Mouse (Mus musculus) MEL (cell line): ENCODE data around the gene Cntn5.

Source experiments
- CTCF ChIP-seq, 3 experiments: IDR thresholded peaks in 2 of 3; conservative IDR thresholded peaks in 1 of 3; 2 replicates each; pipeline ENCODE4 v1.5.1; 2011 to 2012; ENCODE audit warnings: low read length in 3 of 3, low read depth in 2 of 3, mild to moderate bottlenecking in 2 of 3, improper control_type of control experiment in 1 of 3, inconsistent platforms in 1 of 3, mixed read lengths in 1 of 3, moderate library complexity in 1 of 3; ENCODE audit not compliant: control insufficient read depth in 1 of 3, insufficient read depth in 1 of 3, poor library complexity in 1 of 3, severe bottlenecking in 1 of 3
- GABPA ChIP-seq: IDR thresholded peaks from 2 replicates; pipeline ENCODE4 v1.6.1; 2012; ENCODE audit warnings: low read depth, mild to moderate bottlenecking, inconsistent platforms, low read length, improper control_type of control experiment, moderate library complexity
- GATA1 ChIP-seq: IDR thresholded peaks from 2 replicates; pipeline ENCODE4 v1.6.1; 2011; ENCODE audit warnings: low read depth, low read length, improper control_type of control experiment
- HCFC1 ChIP-seq: IDR thresholded peaks from 2 replicates; pipeline ENCODE4 v1.6.1; 2012; ENCODE audit warnings: low read depth, mild to moderate bottlenecking, inconsistent platforms, low read length, improper control_type of control experiment, moderate library complexity
- JUND ChIP-seq: IDR thresholded peaks from 2 replicates; pipeline ENCODE4 v1.6.1; 2011; ENCODE audit warnings: low read depth, mild to moderate bottlenecking, improper control_type of control experiment, low read length
- KAT2A ChIP-seq: conservative IDR thresholded peaks from 2 replicates; pipeline ENCODE4 v1.6.1; 2012; ENCODE audit warnings: low read depth, low read length, improper control_type of control experiment, inconsistent platforms
- MYC ChIP-seq: IDR thresholded peaks from 2 replicates; pipeline ENCODE4 v1.6.1; 2011; ENCODE audit warnings: low read depth, mild to moderate bottlenecking, low read length, improper control_type of control experiment, moderate library complexity
- POLR2A ChIP-seq, 2 experiments: IDR thresholded peaks; 2 replicates each; pipeline ENCODE4 v1.6.1; 2011 to 2012; ENCODE audit warnings: low read length in 2 of 2, mild to moderate bottlenecking in 2 of 2, control low read depth in 1 of 2, improper control_type of control experiment in 1 of 2, low read depth in 1 of 2, moderate library complexity in 1 of 2; ENCODE audit not compliant: control insufficient read depth in 1 of 2, insufficient read depth in 1 of 2, poor library complexity in 1 of 2
- RAD21 ChIP-seq: IDR thresholded peaks from 2 replicates; pipeline ENCODE4 v1.6.1; 2011; ENCODE audit warnings: mild to moderate bottlenecking, low read depth, low read length, improper control_type of control experiment
- RCOR1 ChIP-seq: IDR thresholded peaks from 2 replicates; pipeline ENCODE4 v1.6.1; 2012; ENCODE audit warnings: low read depth, mild to moderate bottlenecking, inconsistent platforms, low read length, improper control_type of control experiment
- TCF12 ChIP-seq: IDR thresholded peaks from 2 replicates; pipeline ENCODE4 v1.6.1; 2014; ENCODE audit warnings: low read depth, mild to moderate bottlenecking, inconsistent platforms, low read length, improper control_type of control experiment, moderate library complexity
- UBTF ChIP-seq: IDR thresholded peaks from 2 replicates; pipeline ENCODE4 v1.6.1; 2012; ENCODE audit warnings: low read depth, mild to moderate bottlenecking, inconsistent platforms, low read length, improper control_type of control experiment, moderate library complexity, borderline replicate concordance; ENCODE audit not compliant: insufficient read depth
- USF2 ChIP-seq, 2 experiments: IDR thresholded peaks; 2 replicates each; pipeline ENCODE4 v1.6.1; 2011 to 2012; ENCODE audit warnings: improper control_type of control experiment in 2 of 2, low read length in 2 of 2, borderline replicate concordance in 1 of 2, inconsistent platforms in 1 of 2, low read depth in 1 of 2, mild to moderate bottlenecking in 1 of 2; ENCODE audit not compliant: insufficient read depth in 1 of 2
- ZKSCAN1 ChIP-seq: IDR thresholded peaks from 2 replicates; pipeline ENCODE4 v1.6.1; 2012; ENCODE audit warnings: low read depth, mild to moderate bottlenecking, inconsistent platforms, low read length, improper control_type of control experiment, moderate library complexity

- TF ChIP-seq GATA1: no peak
- no peak for TF ChIP-seq CTCF (IDR thresholded peaks at IDR 0.05 in 2 of 3, conservative IDR thresholded peaks at IDR 0.05 in 1 of 3; ENCODE audit: control insufficient read depth in 1 of 3, insufficient read depth in 1 of 3, low read depth in 2 of 3, low read length in 3 of 3, poor library complexity in 1 of 3, severe bottlenecking in 1 of 3)
- TF ChIP-seq POLR2A (IDR thresholded peaks at IDR 0.05; ENCODE audit: control insufficient read depth in 1 of 2, insufficient read depth in 1 of 2, low read depth in 1 of 2, low read length in 2 of 2, poor library complexity in 1 of 2): no peak
- TF ChIP-seq UBTF: no peak
- TF ChIP-seq HCFC1: no peak
- no peak for TF ChIP-seq MYC
- TF ChIP-seq RAD21: no peak
- no peak for TF ChIP-seq TCF12
- no peak for TF ChIP-seq ZKSCAN1
- no peak for TF ChIP-seq KAT2A
- TF ChIP-seq USF2 (IDR thresholded peaks at IDR 0.05; ENCODE audit: borderline replicate concordance in 1 of 2, insufficient read depth in 1 of 2, low read depth in 1 of 2, low read length in 2 of 2): no peak
- no peak for TF ChIP-seq JUND
- TF ChIP-seq RCOR1: no peak
- no peak for TF ChIP-seq GABPA
Observed at GRCm38 (mm10) chr9:9860631-9861030, 1043.9 kb downstream of the Cntn5 start.
